Mouse (Mus musculus) heart, embryonic 15.5 days (tissue): ENCODE measurements around the gene Sgo2a. TPM values are rescaled to one million over a fixed set of nuclear protein-coding genes. Genes with fewer than 3 reads are reported as not detected.

Source experiments
- ATAC-seq: fragments of 200-750 bp; cut with Nextera tagmentation; replicated peaks from 2 replicates; pipeline ENCODE4 v1.8.0; 2017; ENCODE audit warnings: low read depth, moderate TSS enrichment; ENCODE audit not compliant: insufficient number of reproducible peaks, insufficient read depth, low FRiP score
- H3K27ac ChIP-seq: fragments of 300-500 bp; sonication (generic); 2 replicates; pipeline ENCODE4 v1.5.1; 2015; ENCODE audit warnings: mild to moderate bottlenecking, inconsistent platforms
- H3K27me3 ChIP-seq: fragments of 300-500 bp; sonication (generic); 2 replicates; pipeline ENCODE4 v1.6.1; 2015; ENCODE audit warnings: inconsistent platforms
- H3K36me3 ChIP-seq: fragments of 300-500 bp; sonication (generic); 2 replicates; pipeline ENCODE4 v1.6.1; 2015; ENCODE audit warnings: mild to moderate bottlenecking, inconsistent platforms
- H3K4me1 ChIP-seq: fragments of 300-500 bp; sonication (generic); replicated peaks from 2 replicates; pipeline ENCODE4 v1.6.1; 2015; ENCODE audit warnings: inconsistent platforms
- H3K4me2 ChIP-seq: fragments of 300-500 bp; sonication (generic); 2 replicates; pipeline ENCODE4 v1.6.1; 2015; ENCODE audit warnings: inconsistent platforms, mild to moderate bottlenecking, moderate library complexity
- H3K4me3 ChIP-seq: fragments of 300-500 bp; sonication (generic); 2 replicates; pipeline ENCODE4 v1.5.1; 2015; ENCODE audit warnings: mild to moderate bottlenecking, inconsistent platforms
- H3K9ac ChIP-seq: fragments of 300-500 bp; sonication (generic); 2 replicates; pipeline ENCODE4 v1.6.1; 2015; ENCODE audit warnings: mild to moderate bottlenecking, inconsistent platforms
- H3K9me3 ChIP-seq: fragments of 300-500 bp; sonication (generic); replicated peaks from 2 replicates; pipeline ENCODE4 v1.6.1; 2016; ENCODE audit warnings: inconsistent platforms
- WGBS: fragments of 180-500 bp; shearing (Covaris S2); methylation state at CpG from one replicate; pipeline ENCODE4 v1.1.7; 2015; ENCODE audit warnings: mixed read lengths; 5-methylcytosine and 5-hydroxymethylcytosine counted together
- polyA plus RNA-seq: library from polyadenylated mRNA; unstranded; fragments of >200 nt; fragmentation: Nextera tagmentation; extraction: Ambion mirVana; gene quantifications from 2 replicates; pipeline ENCODE4 v1.2.1, GENCODE M21; 2015

The Sgo2a gene
- polyA plus RNA-seq, 1 experiment from 2014 or later: 16.2 TPM

- Histone ChIP-seq H3K9ac (no peak overlapping the region), H3K27ac (no peak overlapping the region), H3K27me3 (no peaks in the 10 kb centered on the region), H3K9me3 (no peaks in the 10 kb centered on the region), H3K36me3 (no peaks in the 10 kb centered on the region), H3K4me2 (no peak overlapping the region), H3K4me1 (no peaks in the 10 kb centered on the region), H3K4me3 (no peak overlapping the region)
- ATAC-seq: no peak
- 74% methylated on average over 6 of the region's 6 CpGs for WGBS
These were observed 73.4 kb downstream of the Sgo2a start for GRCm38 (mm10) chr1:58069181-58069580.

- no peak for ATAC-seq
- 87% methylated on average over 11 of the region's 11 CpGs for WGBS
- H3K36me3 ChIP-seq: no peaks in the 10 kb centered on the region
- no peak overlapping the region for H3K4me2 ChIP-seq
- H3K4me1 ChIP-seq: no peaks in the 10 kb centered on the region
- H3K9ac ChIP-seq: no peak overlapping the region
- no peak overlapping the region for H3K4me3 ChIP-seq
- no peaks in the 10 kb centered on the region for H3K27me3 ChIP-seq
- no peaks in the 10 kb centered on the region for H3K9me3 ChIP-seq
- H3K27ac ChIP-seq: no peak overlapping the region
These were observed 74.3 kb downstream of the Sgo2a start for GRCm38 (mm10) chr1:58070091-58070490.

- no peaks in the 10 kb centered on the region for H3K4me1 ChIP-seq
- H3K4me2 ChIP-seq: no peak overlapping the region
- no peaks in the 10 kb centered on the region for H3K27me3 ChIP-seq
- no peak overlapping the region for H3K9ac ChIP-seq
- no peak for ATAC-seq
- 67% methylated on average over 9 of the region's 9 CpGs for WGBS
- H3K4me3 ChIP-seq: no peak overlapping the region
- H3K27ac ChIP-seq: no peak overlapping the region
- H3K36me3 ChIP-seq: no peaks in the 10 kb centered on the region
- no peaks in the 10 kb centered on the region for H3K9me3 ChIP-seq
These were observed 75.2 kb downstream of the Sgo2a start for GRCm38 (mm10) chr1:58071006-58071405.

GRCm38 (mm10) chr1:58071509-58071908, 75.7 kb downstream of the Sgo2a start:
- Histone ChIP-seq H3K27me3 (no peaks in the 10 kb centered on the region), H3K9ac (no peak overlapping the region), H3K27ac (no peak overlapping the region), H3K4me2 (no peak overlapping the region), H3K36me3 (no peaks in the 10 kb centered on the region), H3K4me3 (no peak overlapping the region), H3K9me3 (no peaks in the 10 kb centered on the region), H3K4me1 (no peaks in the 10 kb centered on the region)
- ATAC-seq: no peak
- WGBS: 65% methylated on average over 1 of the region's 1 CpGs

- Histone ChIP-seq H3K36me3 (no peaks in the 10 kb centered on the region), H3K4me1 (no peaks in the 10 kb centered on the region), H3K9me3 (no peaks in the 10 kb centered on the region), H3K27ac (no peak overlapping the region), H3K9ac (no peak overlapping the region), H3K27me3 (no peaks in the 10 kb centered on the region), H3K4me2 (no peak overlapping the region), H3K4me3 (no peak overlapping the region)
- WGBS: 52% methylated on average over 2 of the region's 2 CpGs
- ATAC-seq: no peak
These were observed 76.6 kb downstream of the Sgo2a start for GRCm38 (mm10) chr1:58072416-58072815.

GRCm38 (mm10) chr1:58072991-58073730, 77.4 kb downstream of the Sgo2a start:
- WGBS: 75% methylated on average over 12 of the region's 12 CpGs
- no peak for ATAC-seq
- no peaks in the 10 kb centered on the region for H3K9me3 ChIP-seq
- no peak overlapping the region for H3K4me3 ChIP-seq
- H3K4me1 ChIP-seq: no peaks in the 10 kb centered on the region
- no peaks in the 10 kb centered on the region for H3K27me3 ChIP-seq
- H3K4me2 ChIP-seq: no peak overlapping the region
- H3K27ac ChIP-seq: no peak overlapping the region
- no peaks in the 10 kb centered on the region for H3K36me3 ChIP-seq
- no peak overlapping the region for H3K9ac ChIP-seq

- 90% methylated on average over 2 of the region's 2 CpGs for WGBS
These were observed 78.5 kb downstream of the Sgo2a start for GRCm38 (mm10) chr1:58074266-58074665.

More at GRCm38 (mm10) chr1:58074266-58074665, 78.5 kb downstream of the Sgo2a start:
- no peak overlapping the region for H3K27ac ChIP-seq
- H3K9me3 ChIP-seq: no peaks in the 10 kb centered on the region
- no peak for ATAC-seq
- H3K4me3 ChIP-seq: no peak overlapping the region
- H3K4me1 ChIP-seq: no peaks in the 10 kb centered on the region
- no peaks in the 10 kb centered on the region for H3K36me3 ChIP-seq
- no peak overlapping the region for H3K9ac ChIP-seq
- no peak overlapping the region for H3K4me2 ChIP-seq
- no peaks in the 10 kb centered on the region for H3K27me3 ChIP-seq

Other genes with a start within 250 kb of the Sgo2a start
- 62.0 and 66.6 TPM in 2 replicates for gene Spats2l, start 221.8 kb upstream of the Sgo2a start, polyA plus RNA-seq
- gene Kctd18, start 23.0 kb downstream of the Sgo2a start, polyA plus RNA-seq: 9.8 and 11.7 TPM in 2 replicates
- gene Aox1, start 34.0 kb downstream of the Sgo2a start, polyA plus RNA-seq: 0.67 and 0.98 TPM in 2 replicates
- 0.43 and 1.1 TPM in 2 replicates for gene Aox3, start 117.2 kb downstream of the Sgo2a start, polyA plus RNA-seq
- gene Aox4, start 214.4 kb downstream of the Sgo2a start, polyA plus RNA-seq: 0.08 and 0.18 TPM in 2 replicates